Mouse (Mus musculus) activated CD4-positive, CD25-positive, alpha-beta regulatory T cell, adult 4 months (primary cell): ENCODE data around the gene Mrpl44. TPM values are rescaled to one million over a fixed set of nuclear protein-coding genes. Genes with fewer than 3 reads are reported as not detected.
A peak's percentile ranks its signal among the peaks of the same experiment; 100 is the strongest.

Experiments
- ATAC-seq: one replicate; pipeline ENCODE4 v1.8.0; 2017
- polyA plus RNA-seq, 2 experiments: library from polyadenylated mRNA; unstranded; fragments of 100-300 nt; shearing (Covaris generic); gene quantifications; one replicate each; pipeline ENCODE4 v1.2.1; 2017

The Mrpl44 gene
- polyA plus RNA-seq, result 10 to 100 TPM; 58.8 to 63.5 TPM

GRCm38 (mm10) chr1:79775927-79776458 is at the start of gene Mrpl44, which contains the start of gene Wdfy1:
TSS of gene Mrpl44 (plus strand) at chr1:79776018.
TSS of gene Wdfy1 (minus strand) at chr1:79776143.
- peak; percentile 99 for ATAC-seq

- peak; percentile 49 for ATAC-seq
These were observed 41.0 kb upstream of the Mrpl44 start for GRCm38 (mm10) chr1:79734794-79735193.

GRCm38 (mm10) chr1:79736408-79736807 is 39.4 kb upstream of the Mrpl44 start:
- ATAC-seq, result no peak

- ATAC-seq, result no peak
These were observed 36.1 kb upstream of the Mrpl44 start for GRCm38 (mm10) chr1:79739726-79740125.

- ATAC-seq, result no peak
These were observed 34.8 kb upstream of the Mrpl44 start for GRCm38 (mm10) chr1:79741002-79741401.

GRCm38 (mm10) chr1:79742949-79743348 is 32.9 kb upstream of the Mrpl44 start:
- no peak for ATAC-seq

GRCm38 (mm10) chr1:79743385-79743784 is 32.4 kb upstream of the Mrpl44 start:
- ATAC-seq, result no peak

- ATAC-seq, result no peak
These were observed 29.8 kb upstream of the Mrpl44 start for GRCm38 (mm10) chr1:79746056-79746455.

GRCm38 (mm10) chr1:79751186-79751585 is 24.6 kb upstream of the Mrpl44 start:
- ATAC-seq, result peak; percentile 74

- peak; percentile 74 for ATAC-seq
These were observed 23.7 kb upstream of the Mrpl44 start for GRCm38 (mm10) chr1:79752015-79752695.

- ATAC-seq, result no peak
These were observed 23.0 kb upstream of the Mrpl44 start for GRCm38 (mm10) chr1:79752714-79753340.

GRCm38 (mm10) chr1:79753456-79753855 is 22.4 kb upstream of the Mrpl44 start:
- ATAC-seq, result no peak

GRCm38 (mm10) chr1:79754936-79755335 is 20.9 kb upstream of the Mrpl44 start:
- ATAC-seq, result no peak

GRCm38 (mm10) chr1:79755376-79755775 is 20.4 kb upstream of the Mrpl44 start:
- ATAC-seq, result no peak

GRCm38 (mm10) chr1:79756417-79756816 is 19.4 kb upstream of the Mrpl44 start:
- no peak for ATAC-seq

- ATAC-seq, result no peak
These were observed 18.7 kb upstream of the Mrpl44 start for GRCm38 (mm10) chr1:79757161-79757560.

- no peak for ATAC-seq
These were observed 18.2 kb upstream of the Mrpl44 start for GRCm38 (mm10) chr1:79757597-79757996.

GRCm38 (mm10) chr1:79759006-79759405 is 16.8 kb upstream of the Mrpl44 start:
- no peak for ATAC-seq

- no peak for ATAC-seq
These were observed 16.3 kb upstream of the Mrpl44 start for GRCm38 (mm10) chr1:79759436-79759972.

GRCm38 (mm10) chr1:79760656-79761055 is 15.2 kb upstream of the Mrpl44 start:
- ATAC-seq, result no peak

GRCm38 (mm10) chr1:79761106-79761916 is 14.5 kb upstream of the Mrpl44 start:
- peak; percentile 95 for ATAC-seq

- no peak for ATAC-seq
These were observed 13.9 kb upstream of the Mrpl44 start for GRCm38 (mm10) chr1:79761917-79762271.
